Mouse (Mus musculus) adrenal gland, postnatal 10 days (tissue): ENCODE measurements at regions not wholly inside any gene's neighbourhood (a gene's known extent, or its start where the extent isn't known, plus 50 kb on each side); places are given as distances from the start of the nearest gene placed in this dataset.

Experiments used
- DNase-seq: peaks from one replicate; pipeline ENCODE4 v3.0.0; 2021; ENCODE audit warnings: mixed read lengths

DNA sequence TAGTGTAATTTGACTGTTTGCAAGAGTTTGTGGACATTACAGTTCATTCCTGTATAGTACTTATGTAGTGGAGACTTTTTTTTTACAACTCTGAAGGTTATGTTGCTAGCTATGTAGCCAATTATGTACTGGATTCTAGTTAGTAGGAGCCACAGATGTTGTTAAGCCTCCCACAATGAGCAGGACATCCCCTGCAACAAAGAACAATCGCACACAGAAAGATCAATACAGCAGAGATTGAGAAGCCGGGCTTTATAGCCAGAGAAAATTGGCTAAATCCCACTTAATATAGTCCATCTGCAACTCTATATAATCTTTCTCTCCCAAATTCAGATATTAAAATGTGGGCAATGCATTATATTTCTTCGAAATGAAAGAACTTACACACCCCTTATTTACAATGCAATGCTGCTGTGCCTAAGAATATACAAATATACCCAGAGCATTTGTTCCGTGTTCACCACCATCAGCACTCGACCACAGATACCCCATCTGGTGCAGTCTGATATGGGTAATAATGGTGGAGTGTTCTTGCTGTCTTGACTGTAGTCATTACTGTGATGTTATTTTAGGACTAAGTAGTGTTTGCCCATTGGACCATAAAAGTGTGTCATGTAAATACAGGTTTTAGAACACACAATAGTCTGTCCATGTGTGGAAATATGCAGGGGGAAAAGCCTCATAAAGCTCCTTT, 1351.9 kb upstream of the Zeb2 start:
- DNase-seq: no peak

DNA sequence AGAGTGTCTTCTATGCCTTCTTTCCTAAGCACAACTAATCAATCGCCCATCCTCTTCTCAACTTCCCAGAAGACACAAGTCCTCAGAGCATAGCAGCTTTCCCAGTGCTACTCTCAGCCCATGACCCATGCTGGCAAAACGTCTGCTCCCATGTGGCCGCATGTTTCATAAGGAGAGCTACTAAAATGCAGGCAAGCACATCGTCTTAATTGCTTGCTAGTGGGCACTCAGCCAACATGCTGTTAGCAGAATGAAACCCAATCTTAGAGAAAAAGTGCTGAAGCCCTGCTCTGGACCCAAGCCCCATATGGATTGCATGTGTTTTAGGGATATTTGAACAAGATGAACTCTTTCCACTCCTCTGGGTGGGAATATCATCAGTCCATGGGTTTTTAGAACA, 1348.2 kb upstream of the Zeb2 start:
- DNase-seq: peak; percentile 70

DNA sequence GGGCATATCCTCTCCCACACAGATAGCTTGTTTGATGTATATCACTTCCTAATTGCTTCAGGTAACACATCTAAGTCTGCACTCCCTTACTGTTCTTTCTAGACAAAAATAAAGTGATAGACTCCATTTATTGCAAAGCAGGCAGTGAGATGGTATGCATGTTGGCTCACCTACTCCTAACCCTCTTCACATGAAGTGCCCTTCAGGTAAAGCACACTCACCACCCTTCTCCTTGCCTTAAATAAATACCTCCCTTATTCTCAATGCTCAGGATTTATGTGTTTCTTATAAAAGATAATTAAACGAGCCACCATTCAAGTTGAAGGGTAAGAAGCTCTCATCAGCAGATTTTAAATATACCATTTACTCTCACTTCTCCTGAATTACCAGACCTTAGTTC, 1347.7 kb upstream of the Zeb2 start:
- DNase-seq: no peak

DNA sequence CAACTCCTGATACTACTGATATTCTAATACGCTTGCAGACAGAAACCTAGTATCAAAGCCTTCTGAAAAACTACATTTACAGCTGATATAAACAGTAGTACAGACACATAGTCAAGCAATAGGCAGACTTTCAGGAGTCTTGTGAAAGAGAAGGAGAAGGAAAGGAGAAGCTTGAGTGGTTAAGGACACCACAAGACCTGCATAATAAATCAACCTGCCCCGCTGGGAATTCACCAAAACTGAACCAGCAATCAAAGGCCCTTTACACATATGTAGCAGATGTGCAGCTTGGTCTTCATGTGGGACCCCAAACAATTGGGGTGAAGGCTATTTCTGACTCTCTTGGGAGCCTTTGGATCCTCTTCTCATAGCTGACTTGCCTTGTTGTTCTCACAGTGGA, 1345.5 kb upstream of the Zeb2 start:
- no peak for DNase-seq

DNA sequence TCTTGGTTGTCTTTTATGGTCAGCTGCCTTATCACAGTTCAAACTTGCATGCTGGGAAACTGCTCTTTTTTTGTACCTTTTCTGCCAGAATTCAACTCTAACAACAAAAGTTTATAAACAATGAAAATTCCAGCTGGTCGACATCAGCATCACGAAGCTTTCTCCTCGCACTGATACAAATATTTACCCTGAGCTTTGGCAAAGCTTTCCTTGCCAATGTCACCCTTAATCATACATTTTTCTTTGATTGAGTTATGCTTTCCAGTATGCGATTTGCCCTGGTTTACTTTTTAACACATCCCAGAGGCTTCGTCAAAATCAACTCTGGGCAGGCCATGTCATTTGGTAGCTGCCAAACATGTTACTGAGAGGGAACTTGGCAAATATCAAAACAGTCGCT, 1333.5 kb upstream of the Zeb2 start:
- DNase-seq: no peak

DNA sequence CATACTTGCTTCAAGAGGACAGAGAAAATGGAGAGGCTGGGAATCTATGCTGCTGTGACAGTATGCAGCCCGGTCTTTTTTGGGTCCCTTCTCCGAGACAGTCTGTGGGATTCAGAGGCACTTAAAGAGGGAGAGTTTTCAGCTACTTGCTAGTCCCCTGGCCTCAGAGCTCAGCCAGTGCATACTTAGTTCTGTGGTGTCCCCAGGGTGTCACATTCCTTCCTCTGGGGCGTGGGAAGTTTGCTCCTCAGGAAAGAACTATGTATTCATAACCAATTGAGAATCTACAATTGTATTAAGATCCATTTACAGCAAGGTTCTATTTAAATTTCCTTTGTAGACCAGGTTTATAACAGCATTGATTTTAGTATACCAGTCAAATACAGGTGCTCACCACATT, 1328.1 kb upstream of the Zeb2 start:
- peak; percentile 8 for DNase-seq

DNA sequence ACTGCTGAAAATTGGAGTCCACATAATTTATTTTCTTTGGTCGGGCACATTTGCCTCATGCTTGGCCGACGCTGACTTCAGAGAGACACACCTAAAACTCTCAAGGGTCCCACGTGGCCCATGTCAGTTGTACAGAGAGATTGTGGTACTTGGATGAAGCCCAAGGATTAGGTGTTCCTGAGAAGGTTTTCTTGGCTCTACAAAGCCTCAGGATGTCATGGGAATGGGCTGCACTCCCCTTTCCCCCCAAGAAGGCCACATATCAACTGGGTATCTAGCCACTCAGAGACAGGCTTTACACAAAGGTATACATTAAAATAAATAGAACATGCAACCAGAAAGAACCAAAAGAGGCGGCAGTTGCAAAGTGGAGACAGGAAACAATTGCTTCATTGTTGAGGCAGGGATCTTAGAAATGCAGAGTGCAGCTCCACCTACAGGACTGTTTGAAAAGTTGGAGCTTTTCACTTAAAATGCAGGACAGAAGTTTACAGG, 1326.5 kb upstream of the Zeb2 start:
- peak; percentile 51 for DNase-seq

DNA sequence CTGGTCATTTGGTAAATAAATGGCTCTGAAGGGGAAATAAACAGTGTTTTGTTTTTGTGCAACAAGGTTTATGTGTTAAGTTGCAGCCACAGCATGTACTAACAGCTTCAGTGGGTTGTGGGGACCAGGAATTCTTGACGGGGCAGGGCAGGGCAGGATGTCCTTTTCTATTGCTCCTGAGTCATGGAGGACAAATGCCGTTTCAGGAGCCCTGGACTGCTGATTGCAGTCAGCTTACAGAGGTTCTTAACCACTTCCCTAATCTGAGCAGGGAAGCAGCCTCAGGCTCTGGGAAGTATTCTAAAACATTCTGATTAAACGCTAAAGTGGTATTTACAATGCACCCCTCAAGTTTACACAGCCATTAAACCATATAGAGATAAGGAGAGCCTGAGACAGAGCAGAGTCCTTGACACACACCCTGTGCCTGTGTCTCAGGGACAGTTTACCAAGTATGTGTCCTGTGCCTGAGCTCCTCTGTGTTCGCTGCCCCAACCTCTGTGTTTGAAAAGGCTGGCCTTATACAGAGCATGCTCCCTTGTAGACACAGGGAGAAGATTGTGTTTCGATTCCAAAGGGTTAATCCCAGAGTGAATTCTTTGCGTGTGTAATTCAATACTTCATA, 1326.0 kb upstream of the Zeb2 start:
- DNase-seq: peak; percentile 40

DNA sequence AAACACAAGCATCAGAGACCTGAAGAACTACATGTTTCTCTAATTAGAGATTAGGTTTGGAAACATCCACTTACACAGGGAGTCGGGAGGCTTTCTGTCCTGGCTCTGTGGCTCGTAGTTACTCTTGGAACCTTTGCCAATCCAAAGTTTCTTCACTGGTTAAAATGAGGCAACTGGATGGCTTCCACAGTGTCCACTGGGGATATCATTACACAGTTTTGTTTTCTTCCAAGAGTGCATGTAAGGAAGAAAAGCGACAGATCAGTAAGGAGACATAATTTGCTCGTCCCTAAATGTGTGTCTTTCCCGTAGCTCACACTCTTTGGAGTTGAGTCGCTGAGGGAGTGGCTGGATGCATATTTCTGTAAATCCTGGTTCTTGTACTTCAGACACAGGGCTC, 1325.4 kb upstream of the Zeb2 start:
- peak; percentile 50 for DNase-seq

DNA sequence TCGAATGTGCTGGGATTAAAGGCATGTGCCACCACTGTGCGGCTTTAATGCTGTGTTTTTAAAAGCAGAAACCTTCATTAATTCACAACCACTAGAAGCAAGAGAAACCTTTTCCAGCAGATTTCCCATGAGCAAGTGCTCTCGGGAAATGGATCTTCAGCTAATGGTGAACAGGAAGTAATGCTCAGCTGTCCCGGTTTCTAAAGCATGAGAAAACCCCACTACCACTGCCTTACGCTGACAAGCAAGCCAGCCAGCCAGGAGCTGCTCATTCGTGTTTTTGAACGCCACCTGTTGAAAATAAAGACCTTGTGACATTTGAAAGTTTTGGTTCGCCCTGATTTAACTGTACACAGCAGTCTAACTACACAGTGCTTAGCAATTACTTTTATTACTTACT, 1324.7 kb upstream of the Zeb2 start:
- no peak for DNase-seq

DNA sequence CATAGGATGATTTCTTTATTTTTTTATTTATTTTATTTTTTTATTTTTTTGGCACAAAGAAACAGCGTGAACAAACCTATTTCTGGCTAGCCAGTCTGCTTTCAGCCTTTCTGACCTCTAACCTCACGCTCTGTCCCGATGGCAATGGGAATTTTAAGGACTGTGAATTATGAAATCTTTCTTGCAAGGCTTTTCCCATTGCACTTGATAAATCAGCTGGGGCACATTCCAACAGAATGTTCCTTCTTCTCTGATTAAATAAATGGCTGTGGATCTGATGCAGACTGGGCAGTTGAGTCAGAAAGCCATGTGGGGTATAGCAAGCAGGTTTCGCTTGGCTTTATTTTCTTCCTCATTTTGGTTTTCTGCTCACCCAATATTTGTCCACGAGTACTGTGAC, 1324.2 kb upstream of the Zeb2 start:
- DNase-seq: peak; percentile 21

DNA sequence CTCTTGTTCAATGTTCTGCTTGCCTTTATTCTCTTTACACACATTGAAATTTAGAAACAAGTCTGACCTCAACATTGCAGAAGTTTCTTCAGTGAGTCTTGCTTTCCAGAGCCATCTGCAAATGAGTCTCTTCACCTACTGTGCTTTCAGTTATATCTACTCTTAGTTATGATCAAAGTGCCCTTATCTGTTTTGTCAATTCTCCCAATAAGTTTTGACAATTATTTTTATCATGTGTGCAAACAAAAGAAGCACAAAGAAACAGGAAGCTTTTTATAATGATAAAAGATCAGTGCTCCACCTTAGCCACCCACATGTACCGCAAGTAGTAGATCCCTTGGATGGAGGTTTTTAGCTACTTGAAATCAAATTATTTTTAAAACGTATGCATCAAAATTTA, 1322.8 kb upstream of the Zeb2 start:
- DNase-seq: no peak

DNA sequence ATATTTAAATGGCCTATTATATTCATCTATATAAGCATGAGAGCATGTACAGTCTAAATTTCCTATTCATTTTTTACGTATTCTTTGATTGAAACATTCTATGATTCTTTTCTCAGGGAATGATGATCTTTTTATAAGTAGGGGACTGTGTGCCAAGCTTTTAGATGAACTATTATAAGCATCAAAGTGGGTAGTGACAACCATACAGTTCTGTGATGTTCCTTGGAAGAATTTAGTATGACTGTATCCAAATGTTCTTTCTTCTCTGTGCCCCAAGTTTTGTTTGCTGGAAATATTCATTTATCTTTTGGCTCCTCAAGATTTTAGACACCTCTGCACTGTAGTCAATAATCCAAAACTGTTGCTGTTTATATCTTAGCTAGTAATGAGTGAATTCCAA, 1301.1 kb upstream of the Zeb2 start:
- no peak for DNase-seq

DNA sequence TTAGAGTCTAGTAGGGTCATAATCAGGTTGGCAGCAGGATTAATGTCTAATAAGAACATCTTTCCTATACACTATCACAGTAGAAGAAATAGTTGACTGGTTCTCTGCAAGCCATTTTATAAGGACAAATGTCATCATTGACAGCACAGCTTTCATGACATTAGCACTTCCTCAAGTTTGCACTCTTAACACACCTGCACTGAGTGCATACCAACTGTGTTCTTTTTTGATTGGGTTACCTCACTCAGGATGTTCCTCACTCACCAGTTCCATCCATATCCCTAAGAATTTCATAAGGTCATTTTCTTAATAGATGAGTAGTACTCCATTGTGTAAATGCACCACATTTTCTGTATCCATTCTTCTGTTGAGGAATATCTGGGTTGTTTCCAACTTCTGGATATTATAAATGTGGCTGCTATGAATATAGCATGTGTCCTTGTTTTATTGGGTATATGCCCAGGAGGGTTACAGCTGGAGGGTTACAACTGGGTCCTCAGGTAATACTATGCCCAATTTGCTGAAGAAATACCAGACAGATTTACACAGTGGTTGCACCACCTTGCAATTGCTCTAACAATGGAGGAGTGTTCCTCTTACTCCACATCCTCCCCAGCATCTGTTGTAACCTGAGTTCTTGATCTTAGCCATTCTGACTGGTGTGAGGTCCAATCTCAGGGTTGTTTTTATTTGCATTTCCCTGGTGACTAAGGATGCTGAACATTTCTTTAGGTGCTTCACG, 1285.3 kb upstream of the Zeb2 start:
- no peak for DNase-seq

DNA sequence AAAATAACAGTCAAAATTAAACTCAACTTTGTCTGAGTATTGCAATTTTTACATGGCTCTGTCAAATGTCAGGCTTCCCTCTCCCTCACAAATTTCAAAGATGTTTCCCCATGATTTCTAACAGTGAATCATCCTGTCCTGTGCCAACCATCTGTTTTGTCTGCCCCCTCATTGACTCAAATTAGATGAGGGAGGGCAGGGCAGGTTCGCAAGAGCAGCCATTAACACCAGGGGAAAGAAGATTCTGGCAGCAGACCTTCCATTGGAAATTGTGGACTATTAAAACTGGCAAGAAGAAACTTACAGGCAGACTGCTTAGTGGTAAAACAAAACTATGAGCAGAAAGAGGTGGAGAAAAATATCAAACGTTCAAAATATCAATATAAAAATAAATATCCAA, 1277.0 kb upstream of the Zeb2 start:
- DNase-seq: no peak

DNA sequence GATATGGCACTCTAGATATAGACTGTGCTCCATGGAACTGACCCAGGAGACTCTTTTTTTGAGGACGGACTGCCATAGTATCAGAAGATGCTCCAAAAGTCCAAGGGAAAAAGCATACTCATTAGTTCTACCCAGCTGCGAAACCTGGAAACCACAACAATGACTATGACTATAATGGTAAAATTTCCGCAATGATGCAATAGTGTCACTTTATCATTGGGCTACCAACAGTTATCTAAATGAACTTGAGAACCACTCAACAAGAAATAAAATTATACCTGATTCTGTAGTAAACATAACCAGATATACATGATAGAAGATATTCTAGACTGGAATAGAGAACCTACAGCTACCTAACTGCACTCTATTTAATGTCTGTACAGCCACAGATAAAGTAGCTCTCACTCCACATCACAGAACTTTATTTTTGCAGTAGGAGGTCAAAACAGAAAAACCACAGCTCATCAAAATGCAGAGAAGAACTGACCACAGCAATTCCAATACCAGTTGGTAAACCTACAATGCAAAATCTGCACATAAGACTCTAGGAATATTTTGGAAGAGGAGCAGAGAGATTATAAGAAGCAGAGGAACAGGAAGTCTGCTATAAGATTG, 1255.8 kb upstream of the Zeb2 start:
- DNase-seq: no peak

DNA sequence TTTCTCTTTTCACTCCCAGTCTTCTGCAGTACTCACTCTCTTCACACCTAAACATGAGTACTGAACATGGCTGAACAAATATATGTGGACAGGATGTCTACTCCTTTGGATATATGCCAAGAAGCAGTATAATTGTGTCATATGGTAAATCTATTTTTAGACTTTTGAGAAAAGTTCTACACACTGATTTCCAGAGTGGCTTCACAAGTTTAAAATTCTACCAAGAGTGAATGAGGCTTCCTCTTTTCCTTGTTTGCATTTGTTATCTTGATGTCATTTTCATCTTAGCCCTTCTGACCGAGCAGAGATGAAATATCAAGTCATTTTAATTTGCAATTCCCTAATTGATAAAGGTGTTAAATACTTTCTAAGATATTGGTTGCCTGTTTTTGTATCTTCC, 1254.6 kb upstream of the Zeb2 start:
- no peak for DNase-seq

DNA sequence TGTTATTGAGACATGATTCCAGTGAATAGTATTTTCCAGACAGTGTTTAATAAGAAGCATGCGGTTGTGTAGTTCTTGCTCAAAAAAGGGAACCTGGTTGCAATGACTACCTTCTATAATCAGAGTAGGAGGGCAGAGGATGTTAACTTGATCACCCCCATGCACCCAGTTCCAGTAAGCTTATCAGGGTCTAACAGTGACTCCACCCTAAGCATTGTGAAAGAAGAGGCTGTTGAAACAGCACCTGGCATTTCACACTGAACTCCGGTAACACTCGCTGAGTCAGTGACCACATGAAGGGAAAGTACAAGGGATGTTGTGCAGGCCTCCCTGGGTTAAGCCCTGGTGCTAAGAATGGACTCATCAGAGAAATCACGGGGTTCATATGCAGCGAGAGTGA, 1253.8 kb upstream of the Zeb2 start:
- no peak for DNase-seq

DNA sequence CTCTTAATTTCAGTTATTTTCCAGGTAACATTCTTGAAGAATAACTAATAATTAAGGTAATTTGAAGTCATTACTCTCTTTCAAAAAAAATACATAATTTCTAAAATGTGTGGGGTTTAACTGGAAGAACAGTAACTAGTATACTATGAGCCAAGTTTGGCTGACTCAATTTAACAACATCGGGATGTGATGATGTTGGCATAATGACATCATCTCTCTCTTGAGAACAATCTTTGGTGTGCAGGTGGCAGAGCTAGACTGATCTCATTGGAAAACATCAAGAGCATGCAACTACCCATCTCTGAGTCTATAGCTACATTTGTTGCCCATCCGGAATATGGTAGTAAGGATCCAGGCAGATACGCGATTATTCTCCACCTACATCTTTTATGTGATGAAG, 1251.7 kb upstream of the Zeb2 start:
- DNase-seq: no peak

DNA sequence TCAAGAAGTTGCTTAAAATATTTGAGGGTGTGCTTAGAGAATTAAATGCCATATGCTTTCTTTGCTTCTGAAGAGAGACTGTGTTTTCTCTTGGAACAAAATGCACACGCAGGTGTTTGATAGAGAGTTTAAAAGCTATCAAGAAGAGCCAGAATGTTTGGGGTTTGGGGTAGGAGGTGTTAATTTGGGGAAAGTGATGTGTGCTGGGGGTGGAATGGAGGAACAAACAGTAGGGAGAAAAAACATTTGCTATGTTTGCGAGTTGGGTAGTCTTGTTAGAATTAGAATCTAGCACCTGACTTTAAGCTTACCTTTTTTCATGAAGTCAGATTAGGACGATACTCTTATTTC, 1248.9 kb upstream of the Zeb2 start:
- DNase-seq: no peak

DNA sequence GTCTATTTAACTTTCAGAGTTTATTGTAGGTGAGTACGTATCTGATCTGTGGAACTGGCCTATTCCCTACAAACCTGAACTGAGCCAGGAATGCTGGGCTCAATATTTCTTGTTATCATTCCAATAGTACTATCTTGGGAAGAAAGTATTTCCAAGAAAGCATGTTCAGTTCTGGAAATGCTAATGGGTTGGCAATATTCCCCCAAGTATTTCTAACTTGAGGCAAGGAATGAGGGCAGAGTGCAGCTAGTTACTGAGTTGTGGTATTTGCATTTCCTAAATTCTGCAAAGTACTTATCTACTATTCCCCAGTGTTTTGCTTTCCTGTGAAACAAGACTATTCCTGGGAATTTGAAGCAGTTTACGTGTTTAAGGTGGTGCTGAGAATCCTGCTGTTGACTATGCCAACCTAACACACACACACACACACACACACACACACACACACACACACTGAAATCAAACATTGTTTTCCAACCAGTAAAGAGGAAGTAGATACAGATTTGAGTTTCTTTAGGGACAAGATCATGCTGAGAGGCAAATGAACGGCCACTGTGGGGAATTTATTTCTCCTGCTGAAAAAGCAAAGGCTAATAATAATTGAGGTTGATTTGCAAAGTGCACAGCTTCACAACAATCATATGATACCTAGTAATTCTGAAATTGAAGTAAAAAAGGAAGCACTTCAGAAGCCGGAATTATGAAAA, 1248.4 kb upstream of the Zeb2 start:
- peak; percentile 3 for DNase-seq

DNA sequence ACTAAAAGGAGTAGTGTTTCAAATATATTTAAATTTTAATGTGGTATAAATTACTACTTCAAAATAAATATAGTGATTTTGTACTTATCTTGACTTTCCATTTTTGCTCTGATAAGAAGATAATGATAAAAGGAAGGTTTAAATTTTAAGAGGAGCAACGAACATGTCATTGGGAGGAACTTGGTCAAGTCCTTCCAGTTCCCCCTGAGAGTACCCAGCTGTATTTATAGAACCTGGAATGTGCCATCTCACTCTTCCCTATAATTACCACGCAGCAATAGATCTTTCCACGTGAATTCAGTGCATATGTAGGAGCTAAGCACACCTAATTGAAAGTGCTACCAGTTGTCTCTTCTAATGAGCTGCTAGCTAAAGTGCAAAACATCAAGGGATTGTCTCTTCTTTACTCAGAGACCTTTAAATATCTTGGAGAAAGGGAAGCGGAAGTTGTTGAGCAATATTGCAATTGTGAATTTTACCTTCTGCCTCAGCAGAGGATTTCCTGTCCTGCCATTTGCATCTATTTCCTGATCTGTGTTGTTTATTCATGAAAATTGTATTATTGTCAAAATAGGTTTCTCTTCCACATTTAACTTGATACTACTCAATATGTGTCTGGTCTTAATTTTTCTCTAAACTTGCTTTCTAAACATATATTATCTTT, 1243.0 kb upstream of the Zeb2 start:
- no peak for DNase-seq
